Mouse (Mus musculus) thymus, adult 2 months (tissue): ENCODE data around the gene Sorbs1.

Experiments
- CTCF ChIP-seq: fragments of 200-500 bp; IDR thresholded peaks from 2 replicates; pipeline ENCODE4 v1.5.1; 2012; ENCODE audit warnings: mild to moderate bottlenecking, control low read depth, low read length, moderate library complexity, borderline replicate concordance; ENCODE audit not compliant: control insufficient read depth, poor library complexity, insufficient read depth; ENCODE audit errors: extremely low read depth
- POLR2A ChIP-seq: fragments of 200-500 bp; IDR thresholded peaks from 2 replicates; pipeline ENCODE4 v1.6.1; 2012; ENCODE audit warnings: mild to moderate bottlenecking, low read length, control low read depth, moderate library complexity; ENCODE audit not compliant: control insufficient read depth, poor library complexity, insufficient read depth; ENCODE audit errors: extremely low read depth

- TF ChIP-seq CTCF, result no peak
- TF ChIP-seq POLR2A, result no peak
These were observed 165.4 kb downstream of the Sorbs1 start for GRCm38 (mm10) chr19:40348175-40348574.
